In the genomic region with DNA sequence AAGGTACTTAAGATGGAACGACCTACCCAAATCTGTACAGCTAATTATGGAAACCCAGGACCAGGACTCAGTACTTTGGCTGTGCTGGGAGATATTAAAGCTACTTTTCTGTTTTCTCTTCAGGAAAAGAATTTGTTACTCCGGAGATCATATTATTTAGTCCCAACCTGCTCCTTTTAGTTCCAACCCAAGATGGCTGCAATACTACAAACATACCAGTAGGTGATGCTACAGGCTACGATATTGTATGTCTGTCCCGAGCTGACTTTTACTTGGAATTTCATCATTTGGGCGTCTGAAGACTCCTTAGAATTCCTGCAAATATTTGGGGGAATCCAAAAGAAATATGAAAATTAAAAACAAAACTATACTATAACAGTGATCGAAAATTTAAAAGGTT, we compare ENCODE assay signal across 9 mouse cellular contexts. TPM values are rescaled to one million over a fixed set of nuclear protein-coding genes. Genes with fewer than 3 reads are reported as not detected.
DNase-seq lines count a peak whose midpoint lies in the region; ATAC-seq and TF ChIP-seq lines count a peak whose summit lies in the region.
"Had no signal": no experiment of that assay in that cellular context is flagged by ENCODE, and none has a peak within 500 bp of the region (broad histone marks: within the 10 kb centered on the region; RNA-seq: fewer than 3 reads in every experiment).

No protein-coding gene starts in this region.

- TF ChIP-seq CTCF in testis, adult 2 months (IDR thresholded peaks at IDR 0.05; ENCODE audit: control insufficient read depth, insufficient read depth, insufficient replicate concordance, low read depth, low read length) = peak; percentile 32; the same call in 1 of the 2 replicates

- TF ChIP-seq POLR2A in testis, adult 2 months (IDR thresholded peaks at IDR 0.05; ENCODE audit: control insufficient read depth, low read depth, low read length) = no peak
- no peak for TF ChIP-seq POLR2A in myocyte (IDR thresholded peaks at IDR 0.05; ENCODE audit: insufficient read length, low read depth)

- no peaks in the 10 kb centered on the region for H3K79me2 ChIP-seq in myocyte (ENCODE audit: control insufficient read depth, insufficient read depth)

- no peaks in the 10 kb centered on the region; the same call in 1 of the 2 replicates for H3K4me1 ChIP-seq in hindbrain, embryonic 11.5 days (replicated peaks; ENCODE audit: control insufficient read depth, insufficient read depth, low read length)
- H3K4me1 ChIP-seq in hindbrain, embryonic 10.5 days (replicated peaks) = peaks cover 7% of the 10 kb centered on the region; the same call in 1 of the 2 replicates
- no peaks in the 10 kb centered on the region for H3K4me1 ChIP-seq in testis, adult 2 months (ENCODE audit: control insufficient read depth, insufficient read depth, low read length)

- H3K4me3 ChIP-seq in hindbrain, embryonic 11.5 days (ENCODE audit: low read depth, low read length) = no peak overlapping the region
- no peak overlapping the region for H3K4me3 ChIP-seq in hindbrain, embryonic 10.5 days
- no peak overlapping the region for H3K4me3 ChIP-seq in testis, adult 2 months (ENCODE audit: control insufficient read depth, low read depth, low read length)
- no peak overlapping the region for H3K4me3 ChIP-seq in myocyte
- H3K4me3 ChIP-seq: embryonic facial prominence, embryonic 13.5 days had no signal

- 11% methylated on average over 6 of the region's 6 CpGs for WGBS in hindbrain, embryonic 11.5 days
- WGBS in hindbrain, embryonic 10.5 days = 11% methylated on average over 6 of the region's 6 CpGs

- H3ac ChIP-seq in myocyte (ENCODE audit: control insufficient read depth, insufficient read length) = no peak overlapping the region

- H3K27ac ChIP-seq in hindbrain, embryonic 11.5 days (ENCODE audit: low read depth, low read length) = no peak overlapping the region
- H3K27ac ChIP-seq in hindbrain, embryonic 10.5 days = no peak overlapping the region
- H3K27ac ChIP-seq in testis, adult 2 months (ENCODE audit: control insufficient read depth, insufficient read depth, low read depth, low read length) = no peak overlapping the region
- H3K27ac ChIP-seq: embryonic facial prominence, embryonic 13.5 days had no signal

- H3K36me3 ChIP-seq in hindbrain, embryonic 11.5 days (ENCODE audit: control insufficient read depth, insufficient read depth, low read length) = no peaks in the 10 kb centered on the region
- H3K36me3 ChIP-seq in hindbrain, embryonic 10.5 days = no peaks in the 10 kb centered on the region
- no peaks in the 10 kb centered on the region for H3K36me3 ChIP-seq in testis, adult 2 months (ENCODE audit: control insufficient read depth, insufficient read depth, low read length)
- no peaks in the 10 kb centered on the region for H3K36me3 ChIP-seq in myocyte (ENCODE audit: control insufficient read depth, insufficient read depth)
- H3K36me3 ChIP-seq: embryonic facial prominence, embryonic 13.5 days had no signal

- H3K9ac ChIP-seq in hindbrain, embryonic 11.5 days (ENCODE audit: low read depth, low read length) = no peak overlapping the region
- H3K9ac ChIP-seq: embryonic facial prominence, embryonic 13.5 days had no signal

- no peaks in the 10 kb centered on the region for H3K9me3 ChIP-seq in hindbrain, embryonic 11.5 days (ENCODE audit: control insufficient read depth, low read length)
- H3K9me3 ChIP-seq in hindbrain, embryonic 10.5 days = no peaks in the 10 kb centered on the region
- H3K9me3 ChIP-seq: embryonic facial prominence, embryonic 13.5 days had no signal

- H3K4me2 ChIP-seq in hindbrain, embryonic 11.5 days (replicated peaks; ENCODE audit: low read depth, low read length) = no peak overlapping the region
- H3K4me2 ChIP-seq in myocyte (ENCODE audit: low read depth) = peak overlapping the region; percentile 72
- H3K4me2 ChIP-seq: embryonic facial prominence, embryonic 13.5 days had no signal

- DNase-seq in hindbrain, embryonic 11.5 days (ENCODE audit: low spot score) = peak; percentile 68
- DNase-seq in hindbrain, embryonic 10.5 days (ENCODE audit: low spot score) = no peak
- no peak for DNase-seq in testis, postnatal 10 days (ENCODE audit: low spot score)
- peak; percentile 75 for DNase-seq in embryo, embryonic 11 days
- no peak for DNase-seq in gastrocnemius, adult 8-10 months (ENCODE audit: low spot score in 2 of 2)
- DNase-seq in adrenal gland, postnatal 10 days = no peak

- no peak for ATAC-seq in hindbrain, embryonic 11.5 days (ENCODE audit: low FRiP score)

- H3K27me3 ChIP-seq in hindbrain, embryonic 11.5 days (ENCODE audit: control insufficient read depth, insufficient read depth, low read length) = no peaks in the 10 kb centered on the region
- H3K27me3 ChIP-seq in hindbrain, embryonic 10.5 days (ENCODE audit: insufficient read depth, poor library complexity, severe bottlenecking) = 0 out of 2 replicates have a peak, but pooled peaks cover 3% of the 10 kb centered on the region
- no peaks in the 10 kb centered on the region for H3K27me3 ChIP-seq in testis, adult 2 months (ENCODE audit: control insufficient read depth, insufficient read depth, low read length)
- H3K27me3 ChIP-seq in myocyte (ENCODE audit: control insufficient read depth, insufficient read depth, insufficient read length) = no peaks in the 10 kb centered on the region

TF ChIP-seq in myocyte, 11 proteins besides CTCF, POLR2A, EP300 and RAD21:
- peak; percentile 86 for TF ChIP-seq CEBPB (IDR thresholded peaks at IDR 0.05; ENCODE audit: insufficient read depth, poor library complexity, severe bottlenecking)
- TF ChIP-seq SRF (IDR thresholded peaks at IDR 0.05; ENCODE audit: control insufficient read depth, insufficient read length, low read depth) = no peak

RNA-seq across cellular contexts. Expression of a gene that starts 32.6 kb away (rescaled TPM):
- polyA plus RNA-seq in hindbrain, embryonic 11.5 days (2014; fragmentation: Nextera tagmentation; extraction: Ambion mirVana) = 11.0 and 11.8 TPM in 2 replicates
- polyA plus RNA-seq in hindbrain, embryonic 10.5 days (2016; fragmentation: Nextera tagmentation; extraction: Ambion mirVana) = 8.7 and 10.5 TPM in 2 replicates
- 3.8 and 4.0 TPM in 2 replicates for polyA plus RNA-seq in testis, adult 2 months (2012; rRNA removed)
- polyA plus RNA-seq in myocyte (2012; fragmentation: generic; extraction: Trizol) = 2.7 TPM
- total RNA-seq in gastrocnemius, adult 8-10 months (2022) = 1 to 10 TPM; 3.2 to 3.4 (median 3.2) TPM
- total RNA-seq in adrenal gland, postnatal 10 days (2021) = 10 to 100 TPM; 13.6 to 13.8 TPM

Comparison
In these comparisons a context has a peak if more than half of its experiments do, and no peak if none do; other contexts are left out.
1. DNase-seq: peak in hindbrain, embryonic 11.5 days (single experiment) and embryo, embryonic 11 days (single experiment); none in hindbrain, embryonic 10.5 days (single experiment), testis, postnatal 10 days (single experiment), gastrocnemius, adult 8-10 months (0 of 2) and adrenal gland, postnatal 10 days (single experiment).